Mouse (Mus musculus) retina, adult 2 months (tissue): ENCODE data around the gene Dynll1.
A peak's percentile ranks its signal among the peaks of the same experiment; 100 is the strongest.
"Not testable (repeated sequence)": the region's sequence is repeated elsewhere in the genome, so short reads cannot be mapped to it uniquely, and the experiment has no call there.

Experiments
- DNase-seq: peaks from one replicate; pipeline ENCODE4 v3.0.0-alpha.2; 2012; ENCODE audit warnings: low read depth, low spot score

Dynll1 gene

DNA sequence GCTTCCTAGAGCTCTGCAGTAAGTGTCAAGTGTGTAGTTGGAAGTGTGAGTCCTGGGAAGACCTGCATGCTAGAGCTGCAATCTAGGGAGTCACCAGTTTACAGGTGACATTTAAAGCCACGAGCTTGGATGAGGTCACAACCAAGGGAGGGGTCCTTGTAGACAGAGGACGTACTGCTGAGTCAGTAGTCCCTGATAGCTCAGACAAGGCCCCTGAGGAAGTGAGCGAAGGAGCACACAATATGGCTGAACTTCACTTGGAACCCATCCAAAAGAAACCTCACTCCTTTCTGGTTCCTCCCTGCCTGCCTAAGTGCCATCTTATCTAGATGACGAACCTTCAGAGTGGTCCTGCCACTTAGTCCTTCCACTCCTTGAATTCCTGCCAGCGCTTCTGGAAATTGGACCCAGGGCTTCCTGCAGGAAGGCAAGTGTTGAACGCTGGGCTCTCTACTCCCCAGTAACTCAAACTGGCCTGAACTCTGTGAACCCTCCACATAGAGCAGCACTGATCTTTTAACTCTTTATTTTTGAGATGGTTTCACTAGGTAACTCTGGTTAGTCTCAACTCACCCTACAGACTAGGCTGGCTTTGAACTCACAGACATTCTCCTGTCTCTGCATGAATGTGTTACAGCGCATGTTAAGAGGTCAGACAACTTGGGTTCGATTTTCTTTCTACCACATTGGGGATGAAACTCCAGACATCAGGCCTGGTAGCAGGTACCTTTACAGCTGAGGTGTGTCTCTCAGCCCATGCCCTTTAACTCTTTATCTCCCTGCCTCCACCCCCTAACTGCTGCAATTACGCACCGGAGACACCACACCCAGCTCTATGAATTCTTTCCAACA lies 12.2 kb upstream of the Dynll1 start:
- DNase-seq: no peak

DNA sequence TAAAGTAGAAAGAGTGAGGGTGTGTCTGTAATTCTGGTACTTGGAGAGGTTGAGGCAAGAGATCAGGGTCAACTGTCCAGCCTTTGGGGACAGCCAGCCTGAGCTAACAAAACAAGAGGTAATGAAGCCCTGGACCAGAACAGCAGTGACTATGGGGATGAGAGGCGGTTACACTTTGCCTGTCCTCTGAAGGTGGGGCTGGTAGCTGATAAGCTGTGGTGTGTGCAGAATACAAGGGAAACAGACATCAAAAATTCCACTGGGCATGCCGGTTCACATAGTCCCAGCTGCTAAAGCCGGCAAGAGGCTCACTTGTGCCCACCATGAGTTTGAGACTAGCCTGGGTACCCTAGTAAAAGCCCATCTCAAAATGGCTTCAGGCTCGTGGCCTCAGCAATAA lies 11.6 kb upstream of the Dynll1 start:
- DNase-seq: no peak

DNA sequence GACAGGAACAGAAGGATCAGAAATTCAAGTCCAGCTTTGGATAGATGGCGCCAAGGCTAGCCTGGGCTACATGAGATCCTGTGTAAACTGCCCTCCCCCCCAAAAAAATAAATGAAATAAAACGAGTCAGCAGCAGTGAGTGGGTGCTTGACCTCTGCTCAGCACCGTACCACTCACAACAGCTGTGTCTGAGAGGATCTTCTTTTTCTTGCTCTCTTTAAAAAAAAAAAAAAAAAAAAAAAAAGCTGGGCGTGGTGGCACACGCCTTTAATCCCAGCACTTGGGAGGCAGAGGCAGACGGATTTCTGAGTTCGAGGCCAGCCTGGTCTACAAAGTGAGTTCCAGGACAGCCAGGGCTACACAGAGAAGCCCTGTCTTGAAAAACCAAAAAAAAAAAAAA lies 1.4 kb upstream of the Dynll1 start:
- DNase-seq: not testable (repeated sequence)

DNA sequence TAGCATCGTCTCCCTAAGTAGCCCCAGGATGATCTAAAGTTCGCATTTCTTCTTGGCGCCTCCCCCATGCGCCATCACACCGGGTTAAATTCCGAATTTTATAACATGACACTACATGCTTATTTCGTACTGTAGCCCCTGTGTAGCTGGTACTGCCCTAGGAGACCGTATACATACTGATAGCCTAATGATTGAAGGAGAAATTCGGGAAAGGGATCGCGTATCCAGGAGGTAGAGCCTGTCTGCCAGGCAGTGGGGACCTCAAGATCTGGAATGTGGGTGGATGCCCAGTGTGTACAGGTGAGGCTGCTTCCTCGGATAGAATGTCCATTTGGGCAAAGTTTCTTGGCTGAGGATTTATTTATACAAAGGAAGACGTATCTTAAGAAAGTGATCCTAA lies 816 bp upstream of the Dynll1 start:
- no peak for DNase-seq

DNA sequence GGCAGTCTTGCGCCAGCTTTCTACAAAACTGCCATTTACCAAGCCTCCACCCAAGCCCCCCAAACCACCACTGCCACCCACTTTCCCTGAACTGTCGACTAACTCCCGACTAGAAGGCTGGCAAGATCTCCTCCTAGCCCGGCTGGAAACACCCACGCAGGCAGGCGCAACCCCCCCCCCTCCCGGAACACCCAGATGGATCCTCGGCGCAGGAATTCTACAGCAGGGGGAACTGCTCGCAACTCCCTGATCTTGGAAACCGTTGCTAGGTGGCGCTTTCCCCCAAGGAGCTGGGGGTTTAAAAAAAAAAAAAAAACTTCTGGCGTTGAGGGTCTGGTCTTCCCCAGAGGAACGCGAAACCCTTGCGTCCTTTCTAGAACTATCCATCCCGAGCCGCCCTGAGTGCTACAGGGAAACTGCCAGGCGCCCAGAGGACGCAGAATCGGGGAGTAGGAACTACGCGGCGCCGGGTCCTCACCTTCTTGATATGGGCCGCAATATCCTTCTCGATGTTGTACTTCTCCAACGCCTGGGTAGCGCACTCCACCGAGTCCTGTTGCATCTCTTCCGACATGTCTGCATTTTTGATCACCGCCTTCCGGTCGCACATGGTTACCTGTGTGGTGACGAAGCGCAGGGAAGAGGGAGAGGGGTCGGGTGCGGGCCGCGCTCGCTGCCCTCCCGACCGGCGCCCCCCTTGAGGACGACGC lies 609 bp downstream of the Dynll1 start:
- DNase-seq: peak; percentile 37

DNA sequence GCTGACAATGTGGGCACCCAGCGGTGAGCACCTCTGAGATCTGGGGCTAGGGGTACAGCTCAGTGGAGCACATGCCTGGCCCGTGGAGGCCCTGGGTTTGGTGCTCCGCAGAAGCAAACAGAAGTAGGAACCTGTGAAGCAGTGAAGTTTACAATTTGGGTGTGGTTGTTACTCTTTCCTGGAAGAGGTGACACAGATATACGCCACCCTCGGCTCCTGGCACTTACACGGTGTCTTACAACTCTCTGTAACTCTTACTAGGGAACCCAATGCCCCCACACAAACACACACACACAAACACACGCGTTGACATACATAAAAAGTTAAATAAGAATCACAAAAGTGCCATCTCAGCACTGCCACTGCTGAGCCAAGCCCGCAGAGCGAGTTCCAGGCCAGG lies 4.5 kb downstream of the Dynll1 start:
- DNase-seq: no peak

DNA sequence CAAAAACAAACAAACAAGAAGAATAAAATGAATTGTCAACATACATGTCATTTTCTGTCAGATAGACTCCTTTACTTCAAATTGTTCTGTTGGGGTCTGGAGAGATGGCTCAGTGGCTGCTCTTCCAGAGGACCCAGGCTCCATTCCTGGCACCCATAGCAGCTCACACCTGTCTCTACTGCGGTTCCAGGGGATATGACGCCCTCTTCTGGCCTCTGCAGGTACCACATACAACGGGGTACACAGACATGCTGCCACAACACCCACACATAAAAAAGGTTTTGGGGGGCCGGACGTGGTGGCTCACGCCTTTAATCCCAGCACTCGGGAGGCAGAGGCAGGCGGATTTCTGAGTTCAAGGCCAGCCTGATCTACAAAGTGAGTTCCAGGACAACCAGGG lies 6.6 kb downstream of the Dynll1 start:
- no peak for DNase-seq

DNA sequence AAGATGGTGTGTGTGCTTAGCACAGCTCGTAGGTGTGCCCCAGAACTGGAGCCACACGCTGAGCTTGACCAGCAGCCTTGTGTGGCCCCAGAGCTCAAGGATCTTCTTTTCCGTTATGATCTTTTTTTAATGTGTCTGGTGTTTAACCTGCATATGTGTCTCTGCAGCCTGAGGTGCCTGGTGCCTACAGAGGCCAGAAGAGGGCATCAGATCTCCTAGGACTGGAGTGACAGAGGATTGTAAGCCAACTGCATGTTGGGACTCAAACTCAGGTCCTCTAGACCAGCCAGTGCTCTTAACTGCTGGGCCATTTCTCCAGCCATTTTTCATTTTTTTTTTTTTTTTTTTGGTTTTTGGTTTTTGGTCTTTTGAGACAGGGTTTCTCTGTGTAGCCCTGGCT lies 16.1 kb downstream of the Dynll1 start:
- DNase-seq: no peak

DNA sequence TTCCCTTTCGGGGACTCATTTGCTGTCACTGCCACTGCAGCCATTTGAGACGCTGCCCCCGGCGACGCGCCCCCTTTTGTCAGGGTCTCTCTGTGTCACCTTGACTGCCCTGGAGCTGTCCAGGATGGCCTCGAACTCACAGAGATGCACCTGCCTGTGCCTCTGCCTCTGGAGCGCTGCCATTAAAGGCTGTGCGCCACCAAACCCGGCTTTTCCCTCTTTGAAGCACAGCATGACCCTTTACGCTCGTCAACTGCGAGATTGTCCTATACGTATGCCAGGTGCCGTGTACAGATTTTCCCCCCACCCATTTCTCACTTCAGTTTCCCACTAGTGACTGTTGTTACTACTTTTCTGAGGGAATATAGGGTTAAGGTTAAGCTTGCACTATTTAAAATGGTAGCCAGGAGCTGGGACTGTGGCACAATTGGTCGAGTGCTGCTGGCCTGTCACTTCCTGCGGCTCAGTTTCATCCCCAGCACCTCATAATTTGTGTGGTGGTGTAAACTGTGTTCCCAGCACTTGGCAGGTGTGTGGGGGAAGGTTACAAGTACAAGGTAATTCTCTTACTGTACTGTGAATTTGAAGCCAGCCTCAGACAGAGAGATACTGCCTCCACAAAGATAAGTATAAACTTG lies 20.6 kb downstream of the Dynll1 start:
- no peak for DNase-seq

DNA sequence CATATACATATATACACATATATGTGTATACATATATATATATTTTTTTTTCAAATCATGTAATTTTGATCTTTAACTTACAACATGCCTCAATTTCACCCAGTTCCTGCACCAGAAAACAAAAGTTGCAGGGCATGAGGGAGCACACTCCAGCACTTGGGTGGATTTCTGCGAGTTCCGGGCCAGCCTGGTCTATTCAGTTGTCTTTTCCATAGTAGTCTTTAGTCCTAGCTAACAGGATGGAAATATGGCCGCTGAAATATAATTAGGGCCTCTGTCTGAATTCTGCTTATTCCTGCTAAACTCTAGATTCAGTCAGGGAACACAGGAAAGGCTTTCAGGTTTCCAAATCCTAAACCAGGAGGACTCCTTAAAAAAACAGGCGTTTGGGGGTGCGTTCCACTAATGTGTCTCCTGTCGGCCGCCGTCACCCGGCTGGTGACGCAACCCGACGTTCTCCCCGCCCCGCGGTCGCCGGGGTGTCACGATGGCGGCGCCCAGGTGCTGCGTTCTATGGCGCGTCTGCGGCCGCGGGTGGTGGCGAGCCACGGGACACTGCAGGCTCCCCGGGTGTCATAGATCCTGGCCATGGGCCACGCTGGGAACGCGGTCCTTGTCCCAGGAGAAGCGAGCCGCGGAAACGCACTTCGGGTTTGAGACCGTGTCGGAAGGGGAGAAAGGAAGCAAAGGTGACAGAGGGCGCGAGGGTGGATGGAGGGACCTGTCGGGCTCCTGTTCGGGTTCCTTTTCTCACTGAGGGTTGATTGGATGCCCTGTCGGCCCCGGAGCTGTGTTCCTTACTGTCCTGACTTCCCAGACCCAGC lies 21.4 kb downstream of the Dynll1 start, which contains the start of gene Coq5:
TSS of gene Coq5 (plus strand) at position 441 of the 824 bp plus-strand sequence.
- DNase-seq: peak; percentile 72

DNA sequence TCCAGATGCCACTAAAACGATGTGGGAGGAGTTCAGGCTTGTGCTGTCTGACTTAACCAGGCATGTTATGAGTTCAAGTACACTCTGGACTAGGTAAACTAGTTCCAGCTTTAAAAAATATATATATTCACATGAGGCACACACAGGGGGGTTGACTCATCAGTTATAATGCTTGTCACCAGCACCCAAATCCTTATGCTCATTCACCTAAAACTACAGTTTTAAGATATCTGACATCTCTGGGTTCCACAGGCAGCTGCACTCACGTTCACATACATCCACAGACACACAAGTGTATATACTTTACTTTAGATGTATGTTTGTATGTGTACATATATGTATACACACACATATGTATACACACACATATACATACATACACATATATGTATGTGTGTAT lies 22.0 kb downstream of the Dynll1 start:
- no peak for DNase-seq

DNA sequence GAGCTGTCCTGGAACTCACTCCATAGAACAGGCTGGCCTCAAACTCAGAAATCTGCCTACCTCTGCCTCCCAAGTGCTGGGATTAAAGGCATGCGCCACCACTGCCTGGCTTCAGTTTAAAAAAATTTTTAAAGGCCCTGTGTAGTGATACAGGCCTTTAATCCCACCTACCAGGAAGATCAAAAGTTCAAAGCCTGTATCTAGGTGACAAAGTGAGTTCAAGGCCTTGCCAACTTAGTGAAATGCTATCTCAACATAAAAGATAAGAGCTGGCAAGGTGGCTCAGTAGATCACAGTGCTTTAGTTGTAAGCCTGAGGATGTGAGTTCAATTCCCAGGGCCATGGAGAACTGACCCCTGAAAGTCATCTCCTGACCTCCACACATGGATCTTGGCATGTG lies 22.7 kb downstream of the Dynll1 start:
- no peak for DNase-seq

DNA sequence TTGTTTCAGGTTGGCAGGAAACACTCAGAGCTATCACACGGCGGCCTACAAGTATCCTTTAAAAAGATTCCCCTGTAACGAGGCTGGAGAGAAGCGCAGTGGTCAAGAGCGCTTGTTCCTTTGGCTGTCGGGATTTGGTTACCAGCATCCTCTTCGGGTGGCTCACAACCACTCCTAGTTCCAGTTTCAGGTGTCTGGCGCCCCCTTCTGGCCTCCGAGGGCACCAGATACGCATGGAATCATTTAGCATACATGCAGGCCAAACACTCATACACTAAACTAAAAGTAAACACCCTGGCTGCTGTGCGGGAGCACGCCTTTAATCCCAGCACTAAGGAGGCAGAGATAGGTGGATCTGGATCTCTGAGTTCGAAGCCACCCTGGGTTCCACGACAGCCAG lies 24.8 kb downstream of the Dynll1 start:
- DNase-seq: no peak

DNA sequence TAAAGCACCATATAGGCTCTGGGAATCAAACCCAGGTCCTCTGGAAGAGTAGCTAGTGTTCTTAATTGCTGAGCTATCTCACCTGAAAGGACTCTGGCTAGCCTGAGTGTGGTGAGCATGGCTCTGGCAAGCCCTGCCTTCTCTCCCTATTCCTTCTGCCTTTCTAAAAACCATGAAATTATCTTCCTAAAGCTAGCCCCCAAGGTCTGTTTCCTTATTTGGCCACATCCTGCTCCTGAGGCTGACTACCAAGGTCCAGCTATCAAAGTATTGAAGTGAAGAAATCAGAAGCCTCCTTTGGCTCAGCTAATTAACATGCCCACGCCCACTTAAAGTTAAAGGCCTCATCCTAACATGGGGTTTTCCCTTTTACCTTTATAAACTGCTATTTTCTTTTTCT lies 26.0 kb downstream of the Dynll1 start:
- no peak for DNase-seq

DNA sequence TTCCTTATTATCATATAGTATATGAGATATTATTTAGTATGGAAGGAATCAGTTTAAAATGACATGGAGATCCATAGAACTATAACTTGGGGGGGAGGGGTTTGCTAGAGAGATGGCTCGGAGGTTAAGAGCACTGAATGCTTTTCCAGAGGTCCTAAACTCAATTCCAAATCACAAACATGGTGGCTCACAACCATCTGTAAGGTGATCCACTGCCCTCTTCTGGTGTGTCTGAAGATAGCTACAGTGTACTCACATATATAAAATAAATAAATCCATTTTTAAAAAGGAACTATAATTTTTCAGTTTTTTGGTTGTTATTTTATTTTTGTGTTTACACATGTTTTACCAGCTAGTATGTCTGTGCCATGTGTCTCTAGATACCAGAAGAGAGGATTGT lies 26.4 kb downstream of the Dynll1 start:
- no peak for DNase-seq

DNA sequence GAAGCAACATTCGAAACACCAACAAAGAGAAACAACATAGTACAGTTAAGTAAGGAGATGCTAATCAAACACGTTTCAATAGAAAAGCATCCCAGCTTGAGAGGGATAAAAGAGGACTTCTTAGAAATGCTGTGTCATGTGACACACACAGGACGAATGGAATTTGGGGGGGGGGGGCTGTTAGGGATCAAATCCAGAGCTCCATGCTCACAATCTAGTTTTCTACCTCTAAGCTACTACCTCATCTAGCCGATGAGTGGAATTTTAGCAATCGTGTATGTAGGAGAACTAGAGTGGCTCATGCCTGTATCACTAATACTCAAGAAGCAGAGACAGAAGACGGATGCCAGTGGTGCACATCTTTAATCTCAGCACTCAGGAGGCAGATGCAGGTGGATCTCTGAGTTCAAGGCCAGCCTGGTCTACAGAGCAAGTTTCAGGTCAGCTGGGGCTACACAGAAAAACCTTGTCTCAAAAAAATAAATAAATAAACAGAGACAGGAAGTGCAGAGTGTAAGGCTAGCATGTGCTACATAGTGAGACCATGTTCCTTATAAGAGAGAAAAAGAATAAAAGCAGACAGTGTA lies 27.2 kb downstream of the Dynll1 start:
- DNase-seq: no peak

DNA sequence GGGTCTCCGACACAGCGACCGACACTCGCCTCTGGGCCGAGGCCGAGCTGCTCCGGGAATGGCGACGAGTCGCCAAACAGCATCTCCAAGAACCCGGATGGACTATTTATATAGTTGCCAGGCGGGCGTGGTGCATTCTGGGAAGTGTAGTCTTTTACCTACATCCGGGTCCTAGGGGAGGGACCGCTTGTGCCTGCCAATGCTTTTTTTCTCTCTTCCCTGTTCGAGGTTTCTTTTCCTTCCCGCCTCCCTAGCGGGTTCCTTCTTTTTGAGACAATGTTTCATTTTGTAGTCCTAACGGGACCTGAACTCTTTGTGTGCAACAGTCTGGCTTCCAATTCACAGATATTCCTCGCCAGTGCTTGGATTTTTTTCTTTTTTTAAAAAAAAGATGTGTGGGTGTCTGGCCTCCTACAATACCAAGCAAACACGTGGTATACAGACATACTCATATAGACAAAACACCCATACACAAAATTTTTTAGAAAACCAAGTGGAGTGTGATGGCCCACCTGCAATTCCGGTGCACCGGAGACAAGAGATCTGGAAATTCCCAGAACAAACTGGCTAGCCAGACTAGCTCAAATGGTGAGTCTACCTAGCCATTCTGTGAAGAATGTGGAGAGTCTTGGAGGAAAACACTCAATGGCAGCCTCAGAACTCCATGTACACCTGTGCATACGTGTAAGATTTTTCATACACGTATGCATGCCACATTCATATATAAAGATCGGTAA lies 27.8 kb downstream of the Dynll1 start, which contains the start of gene Rnf10:
TSS of gene Rnf10 (minus strand) at position 87 of the 737 bp plus-strand sequence.
- peak; percentile 94 for DNase-seq

DNA sequence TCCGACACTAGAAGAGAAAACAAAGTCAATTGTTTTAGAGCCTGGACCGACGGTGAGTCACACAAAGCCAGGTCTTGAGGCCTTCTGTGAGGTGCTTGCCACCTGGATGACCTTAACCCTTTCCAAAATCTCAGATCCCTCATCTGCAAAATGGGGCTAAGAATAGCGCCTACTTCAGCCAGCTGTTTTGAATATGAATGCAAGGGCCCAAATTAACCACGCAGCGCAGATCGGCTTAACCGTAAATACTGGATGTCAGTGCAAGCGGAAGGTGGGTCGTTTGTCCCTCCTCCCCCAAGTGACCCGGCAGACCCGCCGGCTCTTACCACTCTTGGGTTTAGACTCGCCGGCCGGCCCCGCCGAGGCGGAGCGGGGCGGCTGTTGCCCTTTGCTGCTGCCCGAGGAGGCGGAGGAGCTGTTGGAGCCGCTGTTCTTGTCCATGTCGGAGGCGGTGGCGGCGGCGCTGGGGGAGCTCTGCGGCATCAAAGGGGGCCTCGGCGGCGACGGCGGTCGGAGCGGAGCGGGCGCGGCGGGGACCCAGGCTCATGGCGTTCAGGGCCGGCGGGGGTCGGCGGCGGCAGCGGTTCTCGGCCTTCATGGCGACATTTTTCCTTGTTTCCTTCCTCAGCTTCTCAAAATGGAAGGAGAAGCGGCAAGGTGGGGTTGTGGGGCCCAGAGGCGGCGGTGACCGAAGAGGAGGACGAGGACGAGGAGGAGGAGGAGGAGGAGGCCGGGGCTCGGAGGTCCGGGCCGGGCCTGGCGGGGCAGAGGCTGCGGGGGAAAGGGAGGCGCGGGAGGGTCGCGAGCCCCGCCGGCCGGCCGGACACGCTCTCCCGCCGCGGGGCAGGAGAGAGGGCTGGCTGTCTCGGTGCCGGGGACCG lies 28.6 kb downstream of the Dynll1 start:
- DNase-seq: no peak

DNA sequence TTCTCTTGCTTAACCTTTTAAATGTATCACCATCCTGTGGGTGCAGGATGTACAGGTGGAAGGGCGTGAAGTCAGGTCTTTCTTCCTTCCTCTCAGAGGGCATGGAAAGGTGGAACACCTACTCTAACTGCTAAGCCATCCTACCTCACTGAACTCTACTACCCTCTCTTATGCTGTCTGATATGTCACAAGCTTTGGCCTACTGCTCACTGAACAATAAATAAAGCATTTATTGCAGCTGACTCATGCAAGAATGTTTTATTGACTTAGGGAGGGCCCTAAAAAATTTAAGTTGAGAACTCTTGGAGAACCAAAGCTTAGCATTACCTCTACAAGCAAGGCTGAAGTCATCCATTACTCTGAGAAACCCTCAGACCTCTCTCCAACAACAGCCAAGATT lies 30.8 kb downstream of the Dynll1 start:
- no peak for DNase-seq

DNA sequence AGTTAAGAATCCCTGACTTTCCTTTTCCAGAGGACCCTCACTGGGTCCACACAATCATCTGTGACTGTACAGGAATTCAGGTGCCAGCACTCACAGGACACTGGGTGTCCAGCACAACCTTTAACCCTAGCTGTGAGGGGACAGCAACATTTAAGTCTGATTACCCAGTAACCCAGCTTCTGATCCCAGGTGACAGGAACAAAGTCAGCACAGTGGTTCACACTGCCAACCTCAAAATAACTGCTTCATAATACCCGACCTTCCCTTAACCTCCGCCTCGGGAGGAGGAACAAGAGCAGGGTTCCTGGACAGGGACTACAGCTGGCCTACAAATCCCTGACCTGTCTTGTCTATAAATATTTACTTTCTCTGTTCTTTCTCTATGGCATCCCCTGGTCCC lies 32.5 kb downstream of the Dynll1 start:
- no peak for DNase-seq
